Mouse (Mus musculus): ENCODE results near the gene Top2a.

DNA sequence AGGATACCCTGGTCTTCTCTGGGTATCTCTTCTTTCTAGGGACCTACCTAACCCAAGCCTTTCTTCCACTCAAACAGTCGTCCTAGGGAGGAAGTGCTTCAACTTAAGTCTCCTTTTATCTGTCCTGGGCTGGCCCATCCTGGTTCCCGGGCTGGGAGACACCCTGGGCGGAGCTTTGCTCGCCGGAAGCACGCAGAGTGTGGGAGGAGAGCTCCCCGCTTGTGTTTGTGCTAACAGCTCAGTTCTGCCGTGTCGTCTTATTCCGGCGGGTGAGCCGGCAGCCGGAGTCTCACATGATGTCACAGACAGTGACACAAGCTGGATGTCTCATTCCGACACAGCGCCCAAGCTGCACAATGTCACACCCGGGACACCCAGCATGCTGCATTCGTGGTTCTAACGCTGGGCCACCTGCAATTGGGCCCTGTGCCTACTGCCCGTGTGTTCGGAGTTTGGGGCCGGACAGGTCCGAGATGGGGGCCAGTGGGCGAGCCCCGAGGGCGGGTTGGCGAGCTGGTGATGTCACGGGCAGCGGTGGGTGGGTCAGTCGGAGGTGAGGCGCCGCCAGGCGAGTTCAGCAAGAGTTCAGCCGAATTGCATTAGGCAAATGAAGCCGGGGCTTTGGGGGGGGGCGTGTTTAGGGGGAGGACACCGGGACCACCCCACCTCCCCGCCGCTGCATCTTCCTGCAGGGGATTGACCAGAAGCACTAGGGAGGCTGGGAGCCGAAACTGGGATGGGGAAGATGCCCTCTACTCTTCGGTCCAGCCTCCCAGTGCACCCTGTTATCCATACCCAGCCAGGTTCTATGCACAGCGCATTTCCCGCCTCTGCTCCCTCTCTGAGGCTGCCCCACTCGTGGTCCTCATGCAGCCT is 64.3 kb downstream of the Top2a start:
- TF ChIP-seq POLR2A (IDR thresholded peaks at IDR 0.05; ENCODE audit: low read depth, low read length) (peak; percentile 44; the same call in 1 of the 2 replicates), CTCF (conservative IDR thresholded peaks at IDR 0.05 in 1 of 2, IDR thresholded peaks at IDR 0.05 in 1 of 2; ENCODE audit: low read depth in 2 of 2, low read length in 2 of 2) (no peak), MAZ (IDR thresholded peaks at IDR 0.05; ENCODE audit: low read depth, low read length) (no peak), JUND (conservative IDR thresholded peaks at IDR 0.05; ENCODE audit: low read depth, low read length) (no peak), ZC3H11A (IDR thresholded peaks at IDR 0.05; ENCODE audit: low read depth, low read length) (no peak), HCFC1 (IDR thresholded peaks at IDR 0.05; ENCODE audit: low read depth, low read length) (peak; percentile 52), GABPA (IDR thresholded peaks at IDR 0.05; ENCODE audit: insufficient replicate concordance, low read depth, low read length) (no peak), ZKSCAN1 (IDR thresholded peaks at IDR 0.05; ENCODE audit: borderline replicate concordance, low read depth, low read length) (no peak), MAX (IDR thresholded peaks at IDR 0.05; ENCODE audit: low read length) (peak; percentile 31; the same call in 1 of the 2 replicates)

Measured in CH12.LX (cell line).